Mouse (Mus musculus) limb, embryonic 11.5 days (tissue): ENCODE measurements around the gene Mdn1. TPM values are rescaled to one million over a fixed set of nuclear protein-coding genes. Genes with fewer than 3 reads are reported as not detected.

Experiments
- ATAC-seq: fragments of 200-750 bp; cut with Nextera tagmentation; 2 replicates; pipeline ENCODE4 v1.8.0; 2017; ENCODE audit warnings: low read depth; ENCODE audit not compliant: insufficient number of reproducible peaks, low FRiP score, low TSS enrichment
- DNase-seq: peaks from one replicate; pipeline ENCODE4 v3.0.0-alpha.2; 2015; ENCODE audit warnings: low spot score
- H3K27ac ChIP-seq: fragments of 300-500 bp; sonication (generic); replicated peaks from 2 replicates; pipeline ENCODE4 v1.5.1; 2014; ENCODE audit warnings: low read depth, mild to moderate bottlenecking, low read length
- H3K27me3 ChIP-seq: fragments of 300-500 bp; sonication (generic); 2 replicates; pipeline ENCODE4 v1.6.1; 2014; ENCODE audit warnings: mild to moderate bottlenecking, low read length, mixed read lengths; ENCODE audit not compliant: control insufficient read depth, insufficient read depth
- H3K36me3 ChIP-seq: fragments of 300-500 bp; sonication (generic); 2 replicates; pipeline ENCODE4 v1.6.1; 2014; ENCODE audit warnings: mild to moderate bottlenecking, low read length, moderate library complexity, mixed read lengths; ENCODE audit not compliant: control insufficient read depth, insufficient read depth
- H3K4me1 ChIP-seq: fragments of 300-500 bp; sonication (generic); 2 replicates; pipeline ENCODE4 v1.6.1; 2014; ENCODE audit warnings: low read length, mixed read lengths; ENCODE audit not compliant: control insufficient read depth, insufficient read depth
- H3K4me2 ChIP-seq: fragments of 300-500 bp; sonication (generic); 2 replicates; pipeline ENCODE4 v1.6.1; 2014; ENCODE audit warnings: low read depth, mild to moderate bottlenecking, moderate library complexity; ENCODE audit not compliant: severe bottlenecking
- H3K4me3 ChIP-seq: fragments of 300-500 bp; sonication (generic); 2 replicates; pipeline ENCODE4 v1.5.1; 2014; ENCODE audit warnings: low read depth, low read length
- H3K9ac ChIP-seq: fragments of 300-500 bp; sonication (generic); 2 replicates; pipeline ENCODE4 v1.6.1; 2014; ENCODE audit warnings: mild to moderate bottlenecking, low read length
- H3K9me3 ChIP-seq: fragments of 300-500 bp; sonication (generic); 2 replicates; pipeline ENCODE4 v1.6.1; 2016; ENCODE audit warnings: low read length; ENCODE audit not compliant: control insufficient read depth
- WGBS: fragments of 180-500 bp; shearing (Covaris S2); extraction: QIAGEN DNeasy Blood & Tissue Kit; methylation state at CpG from one replicate; pipeline ENCODE4 v1.1.7; 2014; 5-methylcytosine and 5-hydroxymethylcytosine counted together
- polyA plus RNA-seq: library from polyadenylated mRNA; unstranded; fragments of >200 nt; fragmentation: Nextera tagmentation; extraction: Ambion mirVana; gene quantifications from 2 replicates; pipeline ENCODE4 v1.2.1, GENCODE M21; 2014

Gene Mdn1
- polyA plus RNA-seq, 1 experiment from 2014 or later = 21.3 TPM

DNA sequence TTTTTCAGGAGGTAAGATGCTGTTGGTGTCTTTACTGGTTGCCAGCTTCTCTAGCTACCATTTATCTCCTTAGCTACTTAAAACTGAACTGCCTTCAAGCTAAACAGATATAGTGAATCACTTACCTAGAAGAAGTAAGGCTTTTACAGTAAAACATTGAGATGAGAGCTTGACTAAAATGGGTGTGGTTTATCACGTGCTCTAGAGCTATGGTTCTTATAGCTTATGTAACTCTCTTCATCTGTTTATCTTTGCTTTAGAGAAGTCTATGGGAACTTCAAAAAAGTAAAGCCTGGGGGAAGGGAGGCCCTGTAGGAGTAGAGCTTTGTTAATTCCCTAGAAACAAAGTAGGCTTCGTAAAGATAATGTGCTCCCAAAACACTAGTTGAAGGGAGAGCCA lies 17.1 kb downstream of the Mdn1 start:
- Histone ChIP-seq H3K9me3 (no peaks in the 10 kb centered on the region), H3K36me3 (peaks cover 11% of the 10 kb centered on the region), H3K4me1 (no peaks in the 10 kb centered on the region), H3K4me3 (no peak overlapping the region), H3K27ac (no peak overlapping the region), H3K27me3 (no peaks in the 10 kb centered on the region), H3K9ac (no peak overlapping the region), H3K4me2 (no peak overlapping the region)
- no peak for DNase-seq
- no peak for ATAC-seq
- WGBS = 86% methylated on average over 2 of the region's 2 CpGs

DNA sequence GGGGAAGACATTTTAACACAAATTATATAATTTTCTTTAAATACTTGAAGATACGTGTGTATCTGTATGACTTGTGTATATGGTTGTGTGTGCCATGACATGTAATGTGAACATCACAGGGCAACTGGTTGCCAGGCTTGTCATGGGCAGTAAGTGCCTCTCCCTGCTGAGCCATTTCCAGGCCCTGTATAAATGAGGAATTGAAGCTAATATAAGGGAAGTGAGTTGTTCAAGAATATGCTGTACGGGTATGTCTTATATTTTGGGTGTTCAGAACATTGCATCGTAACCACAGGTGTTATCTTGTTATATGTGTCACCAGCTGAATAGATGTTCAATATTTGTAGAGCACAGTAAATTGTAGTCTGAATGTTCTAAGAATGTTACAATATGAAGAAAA lies 20.6 kb downstream of the Mdn1 start:
- no peak for ATAC-seq
- Histone ChIP-seq H3K4me1 (no peaks in the 10 kb centered on the region), H3K4me3 (no peak overlapping the region), H3K9me3 (no peaks in the 10 kb centered on the region), H3K36me3 (peaks cover 9% of the 10 kb centered on the region), H3K27me3 (no peaks in the 10 kb centered on the region), H3K4me2 (no peak overlapping the region), H3K9ac (no peak overlapping the region), H3K27ac (no peak overlapping the region)
- WGBS = 91% methylated on average over 3 of the region's 3 CpGs
- DNase-seq = no peak

DNA sequence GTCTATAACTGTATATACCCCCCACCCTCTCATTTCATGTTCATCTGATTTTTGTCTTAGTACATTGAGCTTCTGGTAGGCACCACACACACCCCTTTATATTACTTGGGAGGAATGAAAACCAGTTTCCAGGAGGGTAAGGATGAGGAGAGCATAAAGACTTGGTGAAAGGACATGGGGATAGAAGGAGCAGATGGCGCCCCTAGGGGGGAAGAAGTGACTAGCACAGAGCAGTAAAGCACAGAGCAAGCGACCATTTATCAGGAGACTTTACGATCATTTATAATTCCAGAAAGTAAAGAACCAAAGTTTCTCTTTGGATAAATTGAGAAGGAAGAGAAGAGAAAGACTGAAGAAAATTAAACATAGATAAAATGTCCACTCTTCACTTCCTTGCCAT lies 23.9 kb downstream of the Mdn1 start:
- ATAC-seq = no peak
- 72% methylated on average over 3 of the region's 3 CpGs for WGBS
- no peak for DNase-seq
- no peaks in the 10 kb centered on the region for H3K4me1 ChIP-seq
- H3K27ac ChIP-seq = no peak overlapping the region
- no peak overlapping the region for H3K9ac ChIP-seq
- no peaks in the 10 kb centered on the region for H3K9me3 ChIP-seq
- peaks cover 10% of the 10 kb centered on the region for H3K36me3 ChIP-seq
- H3K4me2 ChIP-seq = no peak overlapping the region
- H3K4me3 ChIP-seq = no peak overlapping the region
- no peaks in the 10 kb centered on the region for H3K27me3 ChIP-seq

DNA sequence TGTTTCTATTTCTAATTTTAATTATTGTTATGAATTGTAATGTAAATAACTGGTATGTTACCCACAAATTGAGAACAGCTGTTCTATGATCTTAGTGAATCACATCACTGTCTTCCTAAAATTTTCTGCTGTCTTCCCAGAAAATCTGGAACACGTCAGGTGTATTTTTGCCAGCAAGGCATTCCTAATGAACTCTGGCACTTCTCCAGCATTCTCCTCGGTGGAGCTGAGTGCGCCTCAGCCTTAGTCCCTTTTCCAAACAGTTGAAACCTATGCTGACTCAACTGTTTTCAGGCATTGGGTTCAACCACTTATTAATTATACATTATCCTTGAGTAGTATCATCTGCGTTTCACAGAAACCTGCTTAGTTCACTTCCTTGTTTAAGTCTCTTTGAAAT lies 25.6 kb downstream of the Mdn1 start:
- Histone ChIP-seq H3K9ac (no peak overlapping the region), H3K4me1 (no peaks in the 10 kb centered on the region), H3K9me3 (no peaks in the 10 kb centered on the region), H3K27me3 (no peaks in the 10 kb centered on the region), H3K36me3 (peaks cover 6% of the 10 kb centered on the region), H3K4me2 (no peak overlapping the region), H3K4me3 (no peak overlapping the region), H3K27ac (no peak overlapping the region)
- DNase-seq (no peak), ATAC-seq (no peak)
- 88% methylated on average over 4 of the region's 4 CpGs for WGBS

DNA sequence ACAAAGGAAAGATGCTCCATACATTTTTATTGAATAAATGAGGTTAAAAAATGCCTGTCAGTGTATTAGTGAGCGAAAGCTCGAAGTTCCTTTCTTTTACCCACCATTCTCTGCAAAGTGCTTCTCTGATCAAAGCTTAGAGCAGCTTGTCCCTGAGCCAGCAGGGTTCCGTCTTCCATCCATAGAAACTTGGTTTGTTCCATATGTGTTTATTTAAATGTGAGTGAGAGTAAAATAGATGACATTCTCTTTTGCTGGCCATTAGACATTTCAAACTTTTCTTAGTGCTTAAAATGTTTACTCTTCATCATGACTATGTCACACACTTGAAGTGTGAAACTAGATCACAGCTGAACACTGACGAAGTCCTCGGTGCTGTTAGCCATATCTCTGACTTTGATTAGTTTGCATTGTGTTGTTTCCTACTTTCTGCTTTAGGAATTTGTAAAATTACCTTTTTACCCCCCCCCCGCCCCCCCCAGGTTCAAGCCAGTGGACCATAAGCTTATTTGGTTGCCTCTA lies 26.2 kb downstream of the Mdn1 start:
- H3K4me1 ChIP-seq = no peaks in the 10 kb centered on the region
- no peaks in the 10 kb centered on the region for H3K9me3 ChIP-seq
- no peak overlapping the region for H3K9ac ChIP-seq
- H3K4me3 ChIP-seq = no peak overlapping the region
- H3K36me3 ChIP-seq = peaks cover 5% of the 10 kb centered on the region
- H3K27ac ChIP-seq = no peak overlapping the region
- WGBS = 89% methylated on average over 6 of the region's 6 CpGs
- DNase-seq (no peak), ATAC-seq (no peak)
- H3K27me3 ChIP-seq = no peaks in the 10 kb centered on the region
- no peak overlapping the region for H3K4me2 ChIP-seq

DNA sequence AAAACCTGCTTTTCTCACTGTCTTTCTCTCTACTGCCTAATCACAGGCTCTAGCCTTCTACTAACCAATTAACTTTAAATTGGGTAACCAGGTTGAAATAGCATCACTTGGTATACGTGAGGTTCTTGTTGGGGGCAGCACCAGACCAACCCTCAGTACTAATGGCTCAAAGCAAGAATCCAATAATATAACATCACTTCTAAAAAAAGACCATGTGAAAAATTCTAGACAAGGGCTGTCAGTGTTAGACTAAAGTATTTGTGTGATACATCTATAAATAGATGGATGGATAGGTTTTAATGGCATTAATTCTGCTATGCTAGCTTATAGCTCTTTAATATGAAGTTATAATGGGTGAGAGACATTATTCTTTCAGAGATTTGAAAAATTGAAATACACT lies 60.8 kb downstream of the Mdn1 start:
- no peak overlapping the region for H3K9ac ChIP-seq
- H3K9me3 ChIP-seq = no peaks in the 10 kb centered on the region
- DNase-seq = no peak
- H3K36me3 ChIP-seq = peaks cover 3% of the 10 kb centered on the region; the same call in 1 of the 2 replicates
- no peaks in the 10 kb centered on the region for H3K27me3 ChIP-seq
- no peak overlapping the region for H3K4me3 ChIP-seq
- ATAC-seq = no peak
- H3K27ac ChIP-seq = no peak overlapping the region
- 91% methylated on average over 1 of the region's 1 CpGs for WGBS
- H3K4me2 ChIP-seq = no peak overlapping the region
- no peaks in the 10 kb centered on the region for H3K4me1 ChIP-seq

DNA sequence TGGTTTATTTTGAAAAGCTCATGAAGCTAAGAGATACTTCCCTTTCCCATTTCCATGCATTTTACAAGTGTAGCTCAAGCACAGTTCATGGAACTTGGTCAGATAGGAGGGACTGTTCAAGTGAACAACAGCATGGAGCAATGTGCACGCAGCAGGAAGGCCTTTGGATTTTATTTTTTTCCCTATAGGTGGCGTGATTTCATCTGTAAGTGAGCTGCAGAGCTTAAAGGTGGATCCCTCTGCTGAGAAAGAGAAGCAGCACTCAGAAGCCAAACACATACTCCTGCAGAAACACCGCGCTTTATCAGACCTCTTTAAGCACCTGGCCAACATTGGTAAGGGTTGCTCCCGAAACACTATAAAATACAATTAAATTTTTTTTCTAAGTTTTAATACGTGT lies 88.5 kb downstream of the Mdn1 start:
- no peak for ATAC-seq

DNA sequence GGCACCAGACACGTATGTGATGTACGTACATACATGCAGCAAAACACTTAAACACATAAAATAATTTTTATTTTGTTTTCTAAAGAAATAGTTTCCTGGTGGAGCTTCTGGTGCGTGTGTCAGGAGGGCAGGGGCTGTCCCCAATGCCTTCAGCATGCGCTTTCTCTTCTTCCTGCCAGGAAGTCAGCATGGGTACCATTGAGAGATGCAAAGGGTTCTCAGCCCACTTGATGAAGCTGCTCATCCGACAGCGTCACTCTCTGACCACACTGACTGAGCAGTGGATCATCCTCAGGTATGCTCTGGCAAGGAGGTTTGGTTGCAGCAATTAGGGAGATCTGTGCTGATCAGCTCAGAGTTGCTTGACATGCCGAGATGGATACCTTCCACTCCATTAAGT lies 91.5 kb downstream of the Mdn1 start:
- ATAC-seq = no peak

More for the DNA sequence above, 88.5 kb downstream of the Mdn1 start:
- Histone ChIP-seq H3K36me3 (peaks cover 16% of the 10 kb centered on the region; the same call in 1 of the 2 replicates), H3K9ac (no peak overlapping the region), H3K4me1 (no peaks in the 10 kb centered on the region), H3K4me2 (no peak overlapping the region), H3K27me3 (no peaks in the 10 kb centered on the region), H3K27ac (no peak overlapping the region), H3K4me3 (no peak overlapping the region), H3K9me3 (no peaks in the 10 kb centered on the region)
- WGBS = 93% methylated on average over 6 of the region's 6 CpGs
- DNase-seq = no peak

DNA sequence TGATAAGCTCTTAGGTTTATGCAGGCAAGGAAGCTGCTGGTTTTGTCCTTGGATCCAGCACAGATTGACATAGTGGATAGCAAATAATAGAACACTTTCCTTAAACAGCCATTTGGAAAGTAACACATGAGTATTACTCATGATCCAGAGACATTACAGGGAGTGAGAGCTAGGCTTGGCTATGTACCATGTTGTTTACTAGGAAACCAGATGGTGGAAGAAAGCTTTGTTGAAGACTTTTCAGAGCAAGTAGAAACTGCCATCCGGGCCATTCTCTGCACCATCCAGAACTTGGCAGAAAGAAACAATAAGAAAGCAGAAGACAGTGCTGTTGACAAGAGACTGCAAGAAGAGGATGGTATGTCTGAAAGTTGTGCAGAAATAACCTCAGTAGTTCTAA lies 93.8 kb downstream of the Mdn1 start:
- no peak overlapping the region for H3K4me3 ChIP-seq
- no peaks in the 10 kb centered on the region for H3K27me3 ChIP-seq
- 93% methylated on average over 1 of the region's 1 CpGs for WGBS
- H3K4me2 ChIP-seq = no peak overlapping the region
- DNase-seq (no peak), ATAC-seq (no peak)
- H3K27ac ChIP-seq = no peak overlapping the region
- H3K9me3 ChIP-seq = no peaks in the 10 kb centered on the region
- H3K4me1 ChIP-seq = no peaks in the 10 kb centered on the region
- H3K36me3 ChIP-seq = peaks cover 14% of the 10 kb centered on the region; the same call in 1 of the 2 replicates
- no peak overlapping the region for H3K9ac ChIP-seq

More for the DNA sequence above, 91.5 kb downstream of the Mdn1 start:
- Histone ChIP-seq H3K36me3 (peaks cover 17% of the 10 kb centered on the region; the same call in 1 of the 2 replicates), H3K4me3 (no peak overlapping the region), H3K9ac (no peak overlapping the region), H3K4me2 (no peak overlapping the region), H3K27ac (no peak overlapping the region), H3K9me3 (no peaks in the 10 kb centered on the region), H3K4me1 (no peaks in the 10 kb centered on the region), H3K27me3 (no peaks in the 10 kb centered on the region)
- 95% methylated on average over 7 of the region's 7 CpGs for WGBS
- DNase-seq = no peak
